Mouse (Mus musculus) inflammation-experienced regulatory T-cells, adult 6 months (primary cell): ENCODE results near the gene Scn10a. TPM values are rescaled to one million over a fixed set of nuclear protein-coding genes. Genes with fewer than 3 reads are reported as not detected.

ENCODE experiments used
- ATAC-seq: one replicate; pipeline ENCODE4 v1.8.0; 2017
- polyA plus RNA-seq, 3 experiments: library from polyadenylated mRNA; unstranded; fragments of 100-300 nt; shearing (Covaris generic); gene quantifications; one replicate each; pipeline ENCODE4 v1.2.1; 2017

Gene Scn10a
- polyA plus RNA-seq, 3 experiments from 2014 or later = not detected

DNA sequence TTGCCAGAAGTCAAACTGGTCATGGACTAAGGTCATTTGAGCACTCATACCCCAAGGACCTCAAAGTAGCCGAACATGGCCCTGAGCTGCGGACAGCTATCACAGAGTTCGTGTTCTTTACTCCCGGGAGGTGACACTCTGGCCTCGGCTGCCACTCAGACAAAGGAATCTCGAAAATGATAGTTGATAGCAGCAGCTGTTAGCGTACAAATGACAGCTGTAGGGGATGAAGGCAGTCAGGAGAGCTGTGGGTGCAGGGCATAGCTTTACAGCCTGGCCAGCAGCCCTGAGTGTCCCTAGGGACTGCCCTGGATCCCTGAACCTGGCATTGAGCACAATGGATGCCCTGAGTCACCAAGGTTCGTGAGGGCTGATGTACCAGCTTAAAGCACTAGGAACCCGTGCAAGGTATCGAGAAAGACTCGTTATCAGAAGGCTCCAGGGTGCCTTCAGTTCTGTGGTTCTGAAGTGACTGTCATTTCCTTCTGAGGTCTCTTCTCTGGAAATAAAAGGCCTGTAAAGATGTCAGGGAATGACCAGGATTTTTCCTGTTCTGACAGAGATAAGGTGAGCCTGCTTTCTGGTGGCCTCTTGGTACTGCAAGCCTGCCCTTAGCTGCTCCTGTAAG lies 84.8 kb downstream of the Scn10a start:
- ATAC-seq = no peak

- ATAC-seq = no peak
Observed at GRCm38 (mm10) chr9:119633475-119633874, 85.6 kb downstream of the Scn10a start.

DNA sequence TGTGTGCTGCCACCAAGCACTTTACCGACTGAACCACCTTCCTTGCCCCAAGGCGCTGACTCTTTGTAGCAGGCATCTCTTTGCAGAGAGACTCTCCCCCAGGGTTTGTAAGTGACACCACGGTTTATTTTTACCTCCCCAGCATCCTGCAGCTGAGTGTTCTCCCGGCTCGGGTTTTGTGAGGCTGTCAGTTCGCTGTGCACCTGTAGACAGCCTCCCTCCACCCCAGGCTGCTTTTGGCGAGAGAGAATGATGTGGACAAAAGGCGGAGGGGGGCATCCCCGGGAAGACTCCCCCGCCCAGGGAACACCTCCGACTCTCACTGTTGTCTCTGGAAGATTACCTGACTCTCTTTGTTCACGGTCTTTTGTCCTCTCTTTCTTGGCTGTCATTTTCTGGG lies 86.3 kb downstream of the Scn10a start:
- ATAC-seq = no peak

GRCm38 (mm10) chr9:119631899-119632533 lies 87.1 kb downstream of the Scn10a start:
- ATAC-seq = no peak

DNA sequence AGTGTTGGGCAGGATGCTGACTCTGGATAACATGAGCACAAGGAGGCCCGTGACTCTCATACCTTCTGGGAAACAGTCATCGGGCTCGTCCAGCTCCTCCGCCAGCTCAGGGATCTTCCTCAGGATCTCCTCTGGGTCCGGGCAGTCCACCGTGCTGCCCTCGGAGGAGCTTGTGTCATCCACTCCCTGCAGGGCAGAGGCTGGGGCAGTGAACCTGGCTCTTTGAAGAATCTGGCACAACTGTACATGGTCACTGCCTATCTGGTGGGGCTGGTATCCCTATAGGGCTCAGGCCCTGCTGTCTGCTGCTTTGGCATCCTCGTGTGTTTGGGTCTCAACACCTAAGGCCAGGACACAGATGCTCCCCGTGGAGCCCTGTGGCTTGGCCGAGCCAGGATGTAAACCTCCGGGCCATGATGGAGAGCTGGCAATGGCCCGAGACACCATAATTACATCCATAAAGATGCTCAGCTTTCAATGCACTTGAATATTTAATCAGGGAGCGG lies 87.7 kb downstream of the Scn10a start:
- ATAC-seq = no peak

DNA sequence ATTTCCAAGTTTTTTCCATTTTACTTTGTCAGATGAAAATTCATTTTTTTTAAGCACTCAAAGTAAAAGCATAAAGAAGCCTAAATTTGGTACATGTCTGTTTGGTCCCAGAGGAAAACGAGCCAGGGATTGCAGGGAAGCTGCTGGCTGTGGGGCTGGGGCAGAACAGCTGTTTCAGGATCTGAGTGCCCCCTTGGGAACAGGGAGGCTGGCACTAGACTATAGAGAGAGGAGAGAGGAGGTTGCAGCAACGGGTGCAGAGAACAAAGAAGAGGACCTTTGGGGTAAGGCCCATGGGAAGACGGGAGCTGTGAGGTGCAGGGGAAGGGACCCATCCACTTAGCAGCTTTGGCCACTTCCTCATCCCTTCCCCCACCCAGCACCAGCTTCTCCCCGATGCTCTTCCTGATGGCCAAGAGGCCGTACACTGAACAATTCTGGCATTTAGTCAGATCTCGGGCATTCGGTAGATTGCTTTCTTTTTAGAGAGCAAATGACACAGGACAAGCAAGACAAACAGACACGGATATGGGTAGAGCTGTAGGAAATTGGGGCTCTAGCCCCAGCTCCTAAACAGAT lies 90.3 kb downstream of the Scn10a start:
- ATAC-seq = no peak

- ATAC-seq = no peak
Observed at GRCm38 (mm10) chr9:119627227-119627626, 91.9 kb downstream of the Scn10a start.

DNA sequence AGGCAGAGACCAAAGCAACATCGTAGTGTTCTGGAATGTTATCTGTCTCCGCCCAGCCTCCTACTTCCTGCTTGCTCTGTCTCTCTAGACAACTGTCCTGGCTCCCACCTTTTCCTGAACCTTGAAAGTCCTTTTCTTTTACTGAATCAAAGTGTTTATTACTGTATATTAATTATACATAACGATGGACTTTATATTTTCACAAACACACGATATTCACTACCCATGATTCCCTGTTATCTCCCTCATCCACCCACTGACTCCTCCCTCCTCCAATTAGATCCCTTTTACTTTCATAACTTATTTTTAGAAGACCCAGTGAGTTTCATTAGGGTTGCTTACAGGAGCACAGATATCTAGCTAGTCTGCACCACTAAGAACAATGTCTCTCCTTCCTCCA lies 95.0 kb downstream of the Scn10a start:
- ATAC-seq = no peak

GRCm38 (mm10) chr9:119614798-119615197 lies 104.3 kb downstream of the Scn10a start:
- ATAC-seq = no peak

DNA sequence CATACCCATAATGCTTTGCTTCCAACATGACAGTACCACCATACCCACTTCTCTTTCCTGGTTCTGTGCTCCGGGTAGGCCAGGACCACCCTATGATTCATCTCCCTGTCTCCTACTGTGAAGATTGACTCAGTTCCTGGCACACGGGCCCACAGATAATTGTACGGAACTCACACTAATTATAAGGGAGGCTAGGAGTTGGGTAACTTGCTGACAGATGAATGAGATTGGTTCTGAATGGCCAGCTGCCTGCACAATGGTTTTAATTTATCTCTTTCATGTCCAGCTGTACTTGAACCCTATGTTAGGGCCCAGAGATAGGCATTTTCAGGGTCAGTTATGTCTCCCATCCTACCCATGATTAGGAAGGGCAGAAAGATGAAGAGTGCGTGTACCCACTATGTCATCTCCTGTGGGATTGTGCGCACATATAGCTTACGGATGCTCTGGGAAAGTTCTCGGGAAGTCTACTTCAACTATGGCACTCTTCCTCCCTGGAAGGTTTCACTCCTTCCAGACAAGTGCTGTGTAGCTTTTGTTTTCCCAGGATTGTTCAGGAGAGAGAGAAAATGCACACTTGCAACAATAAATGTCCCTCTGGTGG lies 108.5 kb downstream of the Scn10a start:
- no peak for ATAC-seq

GRCm38 (mm10) chr9:119606906-119607305 lies 112.2 kb downstream of the Scn10a start:
- ATAC-seq = no peak

DNA sequence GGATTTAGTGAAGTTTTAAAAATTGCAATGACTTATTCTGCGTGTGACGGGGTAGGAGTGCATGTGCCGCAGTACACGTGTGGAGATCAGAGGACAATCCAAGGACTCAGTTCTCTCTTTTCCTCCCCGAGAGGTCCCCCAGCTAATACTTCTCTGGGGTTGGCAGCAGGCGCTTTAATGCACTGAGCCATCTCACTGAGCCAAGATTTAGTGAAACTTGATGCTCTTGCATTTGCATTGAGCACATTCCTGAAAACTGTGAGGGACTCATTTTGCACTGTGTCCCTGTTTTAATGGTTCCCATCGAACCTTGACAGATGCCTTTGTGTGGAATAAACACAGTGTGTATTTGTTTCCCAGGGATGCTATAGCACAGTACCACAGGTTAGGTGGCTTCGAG lies 114.5 kb downstream of the Scn10a start:
- ATAC-seq = no peak

DNA sequence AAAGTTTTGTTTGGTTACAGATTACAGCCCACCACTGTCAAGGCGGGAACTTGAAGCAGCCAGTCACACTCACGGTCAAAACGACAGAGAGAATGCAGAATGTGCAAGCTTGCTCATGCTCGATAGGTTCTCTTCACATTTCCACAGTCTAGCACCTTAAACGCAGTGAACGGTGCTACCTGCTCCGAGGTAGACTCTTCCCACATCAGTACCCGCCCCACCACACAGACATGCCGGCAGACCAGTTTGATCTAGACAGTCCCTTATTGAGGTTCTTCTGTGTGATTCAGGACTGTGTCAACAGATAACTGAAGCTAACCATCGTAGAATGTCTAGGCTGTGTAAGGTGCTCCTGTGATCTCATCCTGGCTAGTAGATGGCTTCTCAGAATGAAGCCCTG lies 120.6 kb downstream of the Scn10a start:
- ATAC-seq = no peak

DNA sequence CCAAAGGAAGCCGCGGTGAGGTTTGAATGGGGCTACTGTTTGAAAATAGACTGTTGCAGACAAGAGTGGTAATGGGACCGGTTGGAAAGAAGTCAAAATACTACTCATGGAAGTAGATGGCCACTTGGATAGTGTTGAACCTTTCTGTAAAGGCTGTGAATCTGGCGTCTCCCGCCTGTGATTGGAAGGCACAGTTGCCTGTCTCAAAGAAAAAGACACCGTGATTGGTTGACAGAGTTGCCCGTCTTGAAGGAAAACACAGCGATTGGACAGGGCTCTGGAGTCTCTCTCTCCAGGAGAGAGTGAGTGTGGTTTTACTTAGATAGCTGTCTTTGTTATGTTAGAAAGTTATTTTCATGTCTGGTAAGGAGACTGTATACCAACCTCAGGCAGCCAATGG lies 121.8 kb downstream of the Scn10a start:
- ATAC-seq = no peak

- no peak for ATAC-seq
Observed at GRCm38 (mm10) chr9:119589592-119589991, 129.5 kb downstream of the Scn10a start.

DNA sequence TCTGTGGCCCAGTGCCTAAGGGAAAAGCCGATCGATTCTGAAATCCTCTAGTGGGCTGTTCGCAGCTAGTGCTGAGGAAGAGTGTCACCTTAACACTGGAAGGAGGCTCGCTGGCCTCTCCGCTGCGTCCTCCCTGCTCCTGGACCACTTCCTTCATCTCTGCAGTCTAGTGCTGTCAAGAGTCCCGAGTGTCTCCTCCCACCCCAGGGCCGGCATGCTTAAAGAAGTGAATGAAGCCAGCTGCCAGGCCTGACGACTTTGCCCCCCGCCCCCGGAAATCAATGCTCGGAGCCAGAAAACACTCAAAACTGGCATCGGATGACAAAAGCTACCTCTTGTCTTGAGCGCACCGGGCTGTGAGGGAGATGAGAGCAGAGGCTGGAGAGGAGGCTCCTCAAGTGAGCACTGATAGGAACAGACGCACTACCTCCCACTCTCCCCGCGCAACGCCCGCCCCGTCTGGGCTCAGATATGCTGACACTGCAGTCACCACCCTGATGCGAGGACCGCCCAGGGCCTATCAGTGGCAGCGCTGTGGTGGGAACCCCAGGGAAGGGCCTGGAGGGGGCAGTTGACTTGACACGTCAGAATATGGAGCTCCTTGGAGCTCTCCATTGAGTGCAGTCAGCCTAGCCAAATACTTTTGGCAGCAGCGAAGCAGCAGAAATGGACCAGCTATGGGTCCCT lies 130.2 kb downstream of the Scn10a start:
- ATAC-seq = no peak

DNA sequence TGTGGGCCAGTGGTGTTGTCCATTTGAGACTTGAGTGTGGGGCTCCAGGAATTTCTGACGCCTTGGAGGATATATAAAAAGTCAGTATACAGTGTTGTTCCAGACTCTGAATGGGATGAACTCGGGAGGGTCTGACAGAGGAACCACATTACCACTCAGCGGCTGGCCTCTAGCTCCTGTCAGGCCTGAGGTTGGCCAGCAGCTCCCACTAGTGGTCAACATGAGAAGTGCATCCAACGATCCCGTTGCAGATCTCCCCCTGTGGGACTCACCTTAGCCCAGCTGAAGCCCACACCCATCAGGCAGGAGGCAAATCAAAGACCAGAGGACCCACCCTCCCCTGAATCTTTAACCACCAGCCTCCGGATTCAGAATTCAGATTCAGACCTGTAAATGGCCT lies 138.5 kb downstream of the Scn10a start:
- ATAC-seq = peak; percentile 46

GRCm38 (mm10) chr9:119580187-119580586 lies 138.9 kb downstream of the Scn10a start:
- ATAC-seq = no peak

- no peak for ATAC-seq
Observed at GRCm38 (mm10) chr9:119578636-119579438, 140.3 kb downstream of the Scn10a start, which contains the start of gene Scn5a. Scn5a (minus strand) TSS chr9:119579016.

DNA sequence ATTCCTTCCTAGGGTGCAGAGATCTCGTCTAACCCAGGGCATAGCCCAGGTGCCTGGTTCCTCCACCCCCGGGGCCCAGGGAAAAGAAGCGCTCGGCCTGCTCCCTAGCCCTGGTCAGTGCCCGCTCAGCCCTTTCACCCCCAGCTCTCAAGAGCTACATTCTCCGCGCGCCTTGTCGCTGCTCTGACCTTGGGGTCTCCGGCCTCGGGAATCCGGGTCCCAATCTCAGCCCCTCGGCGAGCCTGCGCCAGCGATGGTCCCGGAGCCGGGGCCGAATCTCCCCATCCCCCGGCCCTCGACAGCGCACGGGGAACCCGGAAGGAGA lies 140.8 kb downstream of the Scn10a start:
- ATAC-seq = no peak

- no peak for ATAC-seq
Observed at GRCm38 (mm10) chr9:119576977-119577376, 142.1 kb downstream of the Scn10a start.

GRCm38 (mm10) chr9:119575732-119576131 lies 143.4 kb downstream of the Scn10a start:
- no peak for ATAC-seq
